Mouse (Mus musculus) brain, adult 2 months (tissue): Measurements from ENCODE around the gene Gm39566.
"Not testable (repeated sequence)": the region's sequence is repeated elsewhere in the genome, so short reads cannot be mapped to it uniquely, and the experiment has no call there.

ENCODE experiments used
- DNase-seq: peaks from one replicate; pipeline ENCODE4 v3.0.0; 2011; ENCODE audit warnings: low read depth, low spot score

Gene Gm39566

DNA sequence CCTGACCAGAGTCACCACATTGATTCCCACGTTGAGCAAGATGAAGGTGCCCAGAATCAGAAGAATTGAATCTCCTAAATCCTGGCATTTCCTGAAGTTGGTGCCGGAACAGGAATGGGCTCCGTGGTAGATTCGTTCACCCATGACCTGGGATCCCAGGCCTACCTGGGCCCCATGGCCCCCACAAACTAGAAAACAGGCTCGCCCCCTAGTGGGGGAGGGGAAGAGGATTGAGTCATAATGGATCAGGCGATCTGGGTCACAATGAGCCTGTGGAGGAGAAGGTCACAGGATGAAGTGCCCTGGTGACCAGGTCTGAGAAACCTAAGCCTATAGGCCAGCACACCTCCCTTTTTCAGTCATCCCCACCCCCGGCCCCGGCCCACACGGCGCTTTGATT lies at the start of gene Gm39566:
Gm39566 (minus strand) TSS at position 144 of the 400 bp plus-strand sequence.
- no peak for DNase-seq

DNA sequence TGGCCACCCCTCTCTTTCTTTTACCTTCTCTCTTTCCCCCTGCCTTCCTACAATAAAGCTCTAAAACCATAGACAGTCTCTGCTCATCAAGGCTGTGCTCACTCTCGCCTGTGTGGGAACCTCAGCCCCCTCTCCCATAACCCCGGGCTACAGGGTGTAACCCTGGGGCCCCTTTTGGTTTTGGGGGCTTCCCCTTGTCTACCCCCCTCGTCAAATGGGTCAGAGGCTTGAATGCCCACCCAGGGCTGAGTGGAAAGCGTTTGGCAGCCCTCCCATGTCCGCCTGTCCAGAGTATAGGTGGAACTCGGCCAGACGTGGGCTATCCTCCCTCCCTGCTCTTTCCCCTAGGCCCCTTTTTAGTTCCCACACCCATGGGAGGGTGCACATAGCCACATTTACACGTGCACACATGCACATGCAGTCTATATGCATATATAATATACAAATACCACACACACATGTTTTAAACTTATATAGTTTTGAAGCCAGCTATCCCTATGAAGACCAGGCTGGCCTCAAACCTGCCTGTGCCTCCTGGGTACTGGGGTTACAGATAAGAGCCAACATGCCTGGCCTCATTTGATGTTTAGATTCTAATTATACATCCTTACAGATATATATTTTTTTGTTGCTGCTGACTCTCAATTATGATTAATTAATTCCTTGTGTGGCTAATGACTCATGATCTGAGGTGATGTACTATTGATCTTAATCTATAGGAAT lies 49.2 kb upstream of the Gm39566 start:
- DNase-seq, result no peak

DNA sequence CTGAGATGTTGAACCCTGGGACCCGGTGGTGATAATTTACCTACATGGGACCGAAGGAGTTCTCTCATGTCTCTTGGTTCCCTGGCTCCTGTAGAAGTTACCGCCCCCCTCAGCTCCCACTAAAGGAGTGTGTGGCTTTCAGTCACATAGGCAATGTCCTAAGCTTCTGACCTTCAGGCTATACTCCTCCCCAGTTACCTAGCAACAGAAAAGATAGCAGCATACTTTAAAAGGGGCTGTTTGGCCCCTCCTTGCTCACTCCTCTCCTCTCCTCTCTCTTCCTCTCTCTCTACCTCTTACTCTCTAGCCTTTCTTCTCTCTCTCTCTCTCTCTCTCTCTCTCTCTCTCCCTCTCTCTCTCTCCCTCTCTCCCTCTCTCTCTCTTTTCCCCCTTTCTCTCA lies 48.6 kb upstream of the Gm39566 start:
- not testable (repeated sequence) for DNase-seq

DNA sequence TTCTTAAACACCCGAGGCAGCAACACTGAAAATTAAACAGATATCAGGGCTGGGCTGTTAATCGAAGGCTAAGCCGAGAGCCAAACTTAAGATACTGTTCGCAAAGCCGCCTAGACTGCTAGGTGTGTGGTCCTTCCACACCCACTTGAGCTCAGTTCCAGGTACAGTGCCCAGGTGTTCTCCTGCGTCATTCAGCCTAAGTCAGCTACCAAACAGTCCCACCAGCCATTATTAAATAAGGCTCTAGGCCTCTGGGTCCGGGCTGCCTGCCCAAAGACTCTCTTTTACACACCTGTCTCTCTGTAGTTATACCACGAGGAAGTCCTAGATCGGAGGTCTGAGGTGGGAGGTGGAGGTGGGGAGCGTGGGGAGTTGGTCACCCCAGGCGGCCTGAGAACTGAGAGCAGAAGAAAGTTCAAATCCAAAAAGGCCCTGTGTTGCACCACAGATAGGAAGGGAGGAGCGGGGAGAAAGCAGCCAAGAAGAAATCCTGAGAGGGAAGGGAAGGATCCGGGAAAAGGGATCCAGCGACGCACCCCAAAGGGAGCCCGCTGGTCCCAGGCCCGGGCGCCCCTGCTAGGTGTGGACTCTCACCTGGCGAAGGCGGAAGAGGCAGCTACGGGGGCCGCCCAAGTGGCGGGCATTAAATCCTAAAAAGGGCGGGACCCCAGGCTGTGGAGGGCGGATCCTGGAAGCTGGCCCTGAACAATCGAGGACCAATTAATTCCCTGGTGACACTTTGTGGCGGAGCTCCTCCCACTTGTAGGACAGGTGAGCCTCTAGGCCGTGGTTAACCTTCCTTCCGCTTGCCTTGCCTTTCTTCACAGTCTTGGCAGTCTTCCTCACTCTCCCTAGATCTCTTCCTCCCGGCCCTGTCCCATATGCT lies 43.3 kb upstream of the Gm39566 start, which contains the start of gene Tnk1:
Tnk1 (minus strand) TSS at position 618 of the 886 bp plus-strand sequence.
- no peak for DNase-seq

DNA sequence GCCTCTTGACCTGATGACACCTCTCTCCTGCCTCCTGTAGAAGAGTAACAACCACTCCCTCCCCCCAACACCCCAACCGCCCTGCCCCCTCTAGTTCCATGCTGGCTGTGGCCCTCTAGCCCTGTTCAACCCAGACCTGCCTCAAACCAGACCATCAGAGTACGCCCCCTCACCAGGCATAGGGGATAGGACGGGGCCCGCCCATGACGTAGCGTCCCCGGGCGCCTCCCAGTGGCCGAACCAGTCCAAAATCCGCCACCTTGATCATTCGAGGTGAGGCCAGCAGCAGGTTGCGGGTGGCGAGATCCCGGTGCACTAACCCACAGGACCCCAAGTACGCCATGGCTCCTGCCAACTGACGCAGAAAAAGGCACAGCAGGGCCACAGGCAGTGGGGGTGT lies 40.2 kb upstream of the Gm39566 start:
- peak; percentile 24 for DNase-seq

DNA sequence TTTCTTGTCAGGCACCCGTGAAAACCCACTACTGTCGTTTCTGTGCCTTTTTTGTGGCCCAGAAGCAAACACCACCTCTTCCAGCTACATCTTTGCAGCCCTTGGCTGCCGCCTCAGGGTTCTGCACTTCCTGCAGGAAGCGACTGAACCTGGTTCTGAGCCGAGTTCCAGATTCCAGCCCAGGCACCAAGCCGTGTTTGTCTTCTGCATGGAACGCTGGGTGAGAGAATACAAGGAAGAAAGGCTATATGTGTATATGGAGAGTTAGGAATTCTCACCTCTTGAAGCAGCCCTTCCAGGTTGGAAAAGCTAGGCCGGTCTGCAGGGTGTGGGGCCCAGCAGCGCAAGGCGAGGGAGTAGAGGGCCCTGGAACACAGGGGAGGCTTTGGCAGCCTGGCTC lies 39.6 kb upstream of the Gm39566 start:
- DNase-seq, result no peak

DNA sequence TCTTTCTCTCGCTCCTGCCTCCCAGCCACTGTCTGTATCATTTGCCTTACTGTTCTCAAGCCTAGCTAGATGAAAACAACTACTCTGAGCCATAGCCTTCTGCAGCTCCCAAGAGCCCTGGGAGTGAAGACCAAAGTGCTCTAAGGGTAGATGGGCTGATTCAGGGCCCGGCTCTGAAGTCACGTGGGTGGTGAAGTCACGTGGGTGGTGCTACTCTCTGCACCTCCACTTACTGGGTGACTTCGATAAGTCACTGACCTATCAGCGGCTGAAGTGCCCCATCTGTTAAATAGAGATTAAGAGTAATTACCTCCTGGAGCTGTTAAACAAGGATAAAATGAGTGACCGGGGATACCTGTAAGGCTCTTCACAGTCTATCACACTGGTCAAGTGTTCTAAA lies 38.9 kb upstream of the Gm39566 start:
- DNase-seq, result no peak

DNA sequence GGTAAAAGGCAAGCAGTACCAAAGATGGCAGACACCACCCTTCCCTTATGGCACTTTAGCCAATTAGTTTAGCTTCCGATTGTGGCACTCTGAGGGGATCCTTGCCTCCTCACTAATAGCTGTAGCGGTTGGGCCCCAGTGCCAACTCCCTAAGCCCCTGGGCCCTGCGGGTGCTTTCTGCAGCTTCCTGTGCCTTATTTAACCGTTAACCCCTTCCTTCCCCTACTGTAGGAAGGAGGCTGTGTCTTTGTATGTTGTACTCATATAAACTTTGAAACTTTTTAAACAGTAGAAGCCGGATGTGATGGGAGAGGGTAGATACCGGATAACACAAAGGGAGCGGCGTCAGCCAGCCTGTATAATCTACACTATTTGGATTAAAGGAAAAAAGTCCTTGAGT lies 35.7 kb upstream of the Gm39566 start:
- DNase-seq, result no peak

DNA sequence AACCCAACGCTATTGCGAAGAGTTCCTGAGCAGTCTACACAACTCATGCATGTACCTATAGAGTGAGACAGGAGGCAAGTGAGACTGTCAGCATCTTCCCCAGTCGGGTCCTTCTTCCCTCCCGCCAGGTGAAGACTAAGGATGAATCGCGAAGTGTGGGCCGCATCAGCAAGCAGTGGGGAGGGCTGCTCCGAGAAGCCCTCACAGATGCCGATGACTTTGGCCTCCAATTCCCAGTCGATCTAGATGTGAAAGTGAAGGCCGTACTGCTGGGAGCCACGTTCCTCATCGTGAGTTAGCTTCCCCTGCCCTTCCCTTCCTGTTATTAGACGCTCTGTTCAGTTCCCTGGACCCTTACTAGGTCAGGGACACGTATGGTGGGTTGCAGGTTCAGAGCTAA lies 34.8 kb upstream of the Gm39566 start:
- no peak for DNase-seq

DNA sequence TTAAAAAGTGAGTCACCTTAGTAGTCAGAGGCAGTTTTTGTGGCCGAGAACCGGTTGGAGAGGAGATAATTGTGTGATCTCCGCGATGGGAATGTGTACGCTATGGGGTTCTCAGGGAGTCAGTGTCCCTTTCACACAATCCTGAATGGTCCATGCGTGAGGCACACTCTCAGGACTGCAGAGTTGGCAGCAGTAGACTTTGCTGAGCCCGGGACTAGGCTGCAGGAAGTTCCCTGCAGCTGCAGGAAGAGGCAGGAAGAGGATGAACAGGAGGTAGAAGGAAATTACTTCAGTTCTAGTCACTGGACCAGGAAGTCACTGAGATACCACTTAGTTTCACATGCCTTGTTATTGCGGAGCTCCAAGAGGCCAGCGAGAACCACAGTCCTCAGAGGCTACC lies 34.0 kb upstream of the Gm39566 start:
- DNase-seq, result no peak

DNA sequence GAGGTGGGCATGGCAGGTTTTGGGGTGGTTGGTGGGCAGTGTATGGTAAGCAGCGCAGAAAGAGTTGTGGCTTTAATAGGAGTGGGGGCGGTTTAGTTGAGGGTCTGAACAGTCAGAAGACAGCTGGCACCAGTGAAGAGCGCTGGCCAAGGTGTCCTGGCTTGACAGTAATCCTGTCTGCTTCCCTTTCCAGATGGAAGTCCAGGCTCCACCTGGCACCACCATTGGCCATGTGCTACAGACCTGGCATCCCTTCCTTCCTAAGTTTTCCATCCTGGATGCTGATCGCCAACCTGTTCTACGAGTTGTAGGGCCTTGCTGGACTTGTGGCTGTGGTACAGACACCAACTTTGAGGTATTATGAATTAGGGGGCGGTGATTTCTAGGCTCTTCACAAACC lies 32.9 kb upstream of the Gm39566 start:
- peak; percentile 89 for DNase-seq

DNA sequence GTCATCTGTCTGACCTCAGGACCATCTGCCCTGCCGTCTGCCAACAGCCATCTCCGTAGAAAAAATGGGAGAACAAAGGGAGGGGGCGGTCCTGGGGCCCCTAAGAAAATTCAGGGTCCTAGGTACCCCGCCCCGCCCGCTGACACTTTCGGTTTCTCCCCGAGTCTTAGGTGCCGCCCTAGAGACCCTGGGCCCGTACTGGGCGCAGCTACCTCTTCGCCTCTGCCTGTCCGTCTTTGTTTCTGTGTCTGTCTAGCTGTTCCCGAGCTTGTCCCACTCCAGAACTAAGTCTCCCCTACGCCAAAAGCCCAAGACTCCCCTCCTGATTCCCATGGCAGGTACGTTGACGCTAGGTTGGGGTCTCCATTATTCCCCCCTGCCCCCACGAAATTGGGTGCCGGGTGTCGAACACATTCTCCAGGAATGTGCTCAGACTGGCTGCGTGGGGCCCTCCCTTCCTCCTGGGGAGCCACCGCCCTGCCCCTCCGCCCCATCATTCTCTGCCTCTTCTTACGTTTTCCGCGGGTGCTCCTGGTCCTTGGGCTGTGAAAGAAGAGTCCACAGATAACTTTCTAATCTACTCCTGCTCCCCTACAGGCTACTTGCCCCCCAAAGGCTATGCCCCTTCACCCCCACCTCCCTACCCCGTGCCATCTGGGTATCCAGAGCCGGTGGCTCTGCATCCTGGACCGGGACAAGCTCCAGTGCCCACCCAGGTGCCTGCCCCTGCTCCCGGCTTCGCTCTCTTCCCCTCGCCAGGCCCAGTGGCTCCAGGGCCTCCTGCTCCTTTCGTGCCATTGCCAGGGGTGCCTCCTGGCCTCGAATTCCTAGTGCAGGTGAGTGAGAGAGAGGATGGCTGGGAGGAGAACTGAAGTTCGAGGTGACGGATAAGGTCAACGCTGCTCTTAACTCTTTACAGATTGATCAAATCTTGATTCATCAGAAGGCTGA lies 31.9 kb upstream of the Gm39566 start:
- no peak for DNase-seq

DNA sequence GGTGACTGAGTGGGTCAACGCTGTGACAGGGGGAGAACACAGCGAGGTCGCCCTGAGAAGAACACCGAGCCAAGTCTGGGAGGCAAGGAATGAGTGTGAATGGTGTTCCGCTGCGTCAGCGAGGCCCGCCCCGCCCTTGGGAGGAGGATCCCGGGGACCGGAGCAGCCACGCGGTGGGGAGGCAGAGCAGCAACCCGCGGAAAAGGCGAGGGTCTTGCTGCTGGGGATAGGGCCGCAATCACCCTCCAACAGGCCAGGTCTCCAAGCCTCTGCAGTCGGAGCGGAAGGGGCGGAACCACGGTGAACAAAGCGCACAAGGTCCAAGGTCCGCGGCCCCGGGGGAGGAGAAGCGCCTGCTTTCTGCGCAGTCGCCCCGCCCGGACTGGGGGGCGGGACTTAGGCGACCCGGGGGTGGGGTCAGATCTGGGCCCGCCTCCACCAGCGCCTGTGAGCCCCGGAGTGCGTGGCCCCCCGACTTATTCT lies 31.1 kb upstream of the Gm39566 start, which contains the start of gene Plscr3:
Plscr3 (plus strand) TSS at position 179 of the 483 bp plus-strand sequence.
- peak; percentile 92 for DNase-seq

DNA sequence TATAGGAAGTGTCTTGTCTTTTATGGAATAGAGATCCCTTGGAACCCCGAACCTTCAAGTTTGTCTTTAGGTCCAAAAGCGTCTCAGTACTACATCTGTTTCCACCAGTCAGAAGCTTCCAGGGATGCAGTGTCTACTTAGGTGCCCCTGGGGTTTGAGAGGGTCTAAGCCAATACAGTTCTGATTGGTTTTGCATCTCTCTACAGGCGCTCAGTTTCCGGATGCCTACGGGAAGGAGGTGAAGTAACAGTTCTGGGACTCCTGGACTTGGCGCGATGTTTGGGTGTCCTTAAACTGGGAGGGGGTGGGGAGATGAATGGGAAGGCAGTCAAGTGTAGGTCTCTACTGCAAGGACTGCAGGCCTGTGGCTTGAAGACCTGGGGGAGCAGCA lies 23.6 kb upstream of the Gm39566 start:
- no peak for DNase-seq

DNA sequence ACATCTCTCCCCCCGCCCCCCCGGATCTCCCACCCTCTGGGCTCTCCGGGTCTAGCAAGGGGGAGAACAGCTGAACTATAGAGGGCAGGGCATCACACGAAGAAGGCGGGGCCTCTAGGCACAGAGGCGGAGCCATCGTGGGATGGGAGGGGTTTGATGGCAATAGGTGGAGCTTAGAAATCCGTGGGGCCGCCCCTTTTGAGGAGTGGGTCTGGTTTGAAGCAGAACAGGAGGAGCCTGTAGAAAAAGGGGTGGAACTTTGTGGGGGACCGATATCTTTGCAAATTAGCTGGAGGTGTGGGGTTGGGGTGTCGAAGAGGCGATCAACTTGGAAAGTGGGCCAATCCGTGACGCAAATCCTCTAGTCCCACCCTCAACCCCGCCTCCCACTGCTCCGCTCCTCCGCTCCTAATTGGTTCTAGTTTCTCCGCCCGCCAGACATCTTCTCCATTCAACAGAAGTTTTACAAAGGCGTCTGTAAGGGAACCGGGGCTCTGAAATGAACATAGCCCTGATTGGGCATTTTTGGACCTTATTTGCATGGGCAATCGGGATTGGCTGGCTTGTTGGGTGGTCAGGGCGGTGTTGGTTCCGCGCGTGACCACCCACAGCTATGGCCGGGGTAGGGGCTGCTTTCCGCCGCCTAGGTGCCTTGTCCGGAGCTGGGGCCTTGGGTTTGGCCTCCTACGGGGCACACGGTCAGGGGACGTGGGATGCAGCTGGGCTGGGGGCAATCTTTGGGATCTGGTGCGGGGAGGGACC lies 23.0 kb upstream of the Gm39566 start, which contains the start of gene Tmem256:
Tmem256 (plus strand) TSS at position 563 of the 762 bp plus-strand sequence.
- peak; percentile 99 for DNase-seq

DNA sequence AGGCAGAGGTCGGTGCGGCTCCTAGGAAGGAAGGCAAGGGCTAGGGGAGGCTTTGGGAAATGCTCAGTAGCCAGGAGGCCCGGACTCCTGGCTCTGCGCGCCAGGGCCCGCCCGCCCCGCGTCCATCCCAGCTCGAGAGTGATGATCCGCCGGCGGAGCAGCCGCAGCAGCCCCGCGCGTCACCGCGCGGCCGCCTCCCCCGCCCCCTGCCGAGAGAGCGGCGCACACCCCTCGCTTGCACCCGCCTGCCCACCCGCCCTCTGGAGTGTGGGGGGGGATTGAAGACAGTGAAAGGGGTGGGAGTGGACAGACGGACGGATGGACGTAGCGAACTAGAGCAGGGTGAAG lies 22.5 kb upstream of the Gm39566 start, which contains the start of gene Nlgn2:
Nlgn2 (minus strand) TSS at position 181 of the 348 bp plus-strand sequence.
- no peak for DNase-seq

DNA sequence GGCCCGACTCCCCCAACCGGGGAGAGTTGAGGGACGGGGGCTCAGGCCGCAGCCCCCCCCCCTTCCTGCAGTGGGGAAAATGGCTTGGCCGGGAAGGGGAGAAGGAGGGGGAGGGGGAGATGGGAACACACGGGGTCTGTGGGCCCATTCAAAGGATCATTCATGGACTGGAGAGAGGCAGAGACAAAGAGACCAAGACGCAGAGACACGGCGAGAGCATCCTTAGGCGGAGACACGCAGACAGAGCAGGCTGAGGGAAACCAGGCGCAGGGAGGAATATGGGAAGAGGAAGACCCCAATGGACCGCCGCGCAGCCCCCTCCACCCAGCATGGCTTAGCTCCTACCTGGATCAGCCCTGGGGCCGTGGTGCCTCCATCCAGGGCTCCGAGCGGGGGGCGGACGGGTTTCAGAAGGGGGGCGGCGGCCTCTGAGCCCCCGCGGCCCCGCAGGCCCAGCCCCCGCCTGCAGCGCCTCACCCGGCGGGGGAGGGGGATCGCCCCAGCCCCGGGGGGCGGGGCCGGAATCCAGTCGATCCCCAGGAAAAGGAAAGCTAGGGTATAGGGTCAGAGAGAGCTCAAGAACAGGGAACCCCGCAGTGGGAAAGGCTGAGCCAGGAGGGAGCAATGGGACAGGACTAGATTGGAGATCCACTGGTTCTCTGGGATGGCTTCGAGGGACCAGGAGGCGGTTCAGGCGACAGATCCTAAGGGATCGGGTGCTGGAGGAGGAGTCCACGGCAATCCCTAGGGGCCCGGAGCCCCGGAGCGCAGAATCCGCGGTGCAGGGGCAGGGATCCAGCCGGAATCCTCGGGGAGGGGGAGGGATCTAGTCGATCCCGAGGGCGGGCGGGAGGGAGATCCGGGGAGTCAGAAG lies 21.8 kb upstream of the Gm39566 start:
- DNase-seq, result peak; percentile 51

DNA sequence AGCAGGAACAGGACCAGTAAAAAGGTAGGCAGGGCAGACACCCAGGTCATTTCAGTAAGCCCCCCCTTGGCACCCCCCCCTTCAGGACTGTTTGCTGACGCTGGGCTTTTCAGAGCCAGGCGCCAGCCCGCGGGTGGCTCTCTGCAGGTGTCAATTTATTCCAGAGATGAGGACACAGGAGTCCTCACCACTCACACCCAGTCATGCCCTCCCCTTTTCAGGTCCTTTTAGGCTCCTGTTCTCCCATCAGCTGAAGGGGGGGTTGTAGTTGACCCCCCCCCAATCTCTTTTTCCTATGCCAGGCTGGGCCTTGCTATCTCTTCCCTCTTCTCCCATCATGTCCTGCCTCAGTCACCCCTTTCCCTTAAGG lies 20.9 kb upstream of the Gm39566 start:
- DNase-seq, result no peak

DNA sequence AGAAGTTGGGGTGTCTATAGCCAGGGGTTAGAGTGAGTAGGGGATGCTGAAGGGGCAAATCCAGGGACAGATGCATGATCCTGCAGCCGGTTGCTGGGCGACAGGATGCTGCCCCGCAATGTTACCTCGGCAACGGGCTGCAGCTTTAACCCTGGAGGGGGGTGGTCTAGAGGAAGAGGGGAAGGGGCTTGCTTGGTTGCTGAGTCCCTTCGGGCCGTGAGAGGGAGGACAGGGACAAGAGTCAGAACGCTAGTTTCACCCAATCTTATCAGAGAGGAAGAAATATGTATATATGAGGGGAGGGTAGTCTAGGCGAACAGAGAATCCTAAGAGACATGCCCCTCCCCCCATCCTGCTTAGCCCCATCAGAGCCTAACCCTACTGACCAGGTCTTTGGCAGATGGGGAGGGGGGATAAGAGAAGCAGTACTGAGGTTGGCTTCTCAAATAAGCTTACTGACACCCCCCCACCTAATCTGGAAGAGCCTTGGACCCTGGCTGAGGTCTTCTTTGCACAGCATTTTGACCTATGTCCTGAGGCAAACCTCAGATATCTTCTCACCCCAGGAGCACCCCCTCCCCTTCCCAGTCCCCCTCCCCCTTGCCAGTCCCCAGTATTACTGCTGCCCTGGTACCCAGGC lies 20.3 kb upstream of the Gm39566 start:
- no peak for DNase-seq
